In genomic region chr2:35972259-35973001, GRCm38 (mm10) we compare ENCODE assay signal across 19 mouse cellular contexts. TPM values are rescaled to one million over a fixed set of nuclear protein-coding genes. Genes with fewer than 3 reads are reported as not detected.
DNase-seq lines count a peak whose midpoint lies in the region; ATAC-seq and TF ChIP-seq lines count a peak whose summit lies in the region.
"Had no signal": no experiment of that assay in that cellular context is flagged by ENCODE, and none has a peak within 500 bp of the region (broad histone marks: within the 10 kb centered on the region; RNA-seq: fewer than 3 reads in every experiment).

No protein-coding gene starts in this region.

- no peak overlapping the region for H3K9ac ChIP-seq in heart, embryonic 13.5 days
- H3K9ac ChIP-seq in heart, embryonic 12.5 days, result no peak overlapping the region
- H3K9ac ChIP-seq in lung, embryonic 14.5 days, result no peak overlapping the region
- H3K9ac ChIP-seq: hindbrain, embryonic 15.5 days had no signal

- no peak overlapping the region for H3K4me3 ChIP-seq in heart, embryonic 13.5 days
- H3K4me3 ChIP-seq in heart, embryonic 12.5 days, result no peak overlapping the region
- no peak overlapping the region for H3K4me3 ChIP-seq in lung, embryonic 14.5 days (ENCODE audit: low read depth, low read length)
- H3K4me3 ChIP-seq: embryonic facial prominence, embryonic 10.5 days; heart, adult 2 months; hindbrain, embryonic 15.5 days had no signal

- no peaks in the 10 kb centered on the region for H3K36me3 ChIP-seq in heart, embryonic 13.5 days
- H3K36me3 ChIP-seq in heart, embryonic 12.5 days, result no peaks in the 10 kb centered on the region
- no peaks in the 10 kb centered on the region for H3K36me3 ChIP-seq in lung, embryonic 14.5 days (ENCODE audit: insufficient read depth)
- H3K36me3 ChIP-seq: hindbrain, embryonic 15.5 days had no signal

- peak; percentile 10 to 60 for DNase-seq in kidney, postnatal 25 days
- no peak for DNase-seq in kidney, adult 8-10 months
- peak; percentile 41 for DNase-seq in lung, embryonic 14.5 days
- DNase-seq in lung, postnatal 4 days, result no peak
- peak; percentile 47 for DNase-seq in brain, embryonic 14.5 days (ENCODE audit: low read depth)
- DNase-seq: adrenal gland, postnatal 25 days; cerebellum, postnatal 10 days; gastrocnemius, postnatal 14 days; heart, adult 2 months; heart, postnatal 36 days had no signal

- no peak for TF ChIP-seq CTCF in lung, embryonic 14.5 days (IDR thresholded peaks at IDR 0.05; ENCODE audit: low read depth)
- TF ChIP-seq CTCF in brain, embryonic 14.5 days (IDR thresholded peaks at IDR 0.05; ENCODE audit: borderline replicate concordance, extremely low read depth, insufficient read depth, insufficient read length), result no peak

- H3K27me3 ChIP-seq in heart, embryonic 13.5 days (replicated peaks), result no peaks in the 10 kb centered on the region
- H3K27me3 ChIP-seq in heart, embryonic 12.5 days (replicated peaks), result no peaks in the 10 kb centered on the region; the same call in 1 of the 2 replicates
- H3K27me3 ChIP-seq in lung, embryonic 14.5 days (ENCODE audit: insufficient read depth, low read length), result no peaks in the 10 kb centered on the region
- H3K27me3 ChIP-seq: CH12.LX; hindbrain, embryonic 15.5 days; Patski had no signal

- no peaks in the 10 kb centered on the region for H3K9me3 ChIP-seq in heart, embryonic 13.5 days
- H3K9me3 ChIP-seq in heart, embryonic 12.5 days (replicated peaks), result no peaks in the 10 kb centered on the region
- H3K9me3 ChIP-seq in lung, embryonic 14.5 days (ENCODE audit: low read depth, low read length), result no peaks in the 10 kb centered on the region
- H3K9me3 ChIP-seq: embryonic facial prominence, embryonic 10.5 days; hindbrain, embryonic 15.5 days had no signal

- no peak for TF ChIP-seq POLR2A in brain, embryonic 14.5 days (IDR thresholded peaks at IDR 0.05; ENCODE audit: borderline replicate concordance, extremely low read depth, insufficient read depth, insufficient read length, poor library complexity, severe bottlenecking)

- 0 out of 2 replicates have a peak overlapping the region, but pooled peaks have one; percentile 17 for H3K27ac ChIP-seq in heart, embryonic 13.5 days (replicated peaks)
- no peak overlapping the region for H3K27ac ChIP-seq in heart, embryonic 12.5 days (ENCODE audit: poor library complexity, severe bottlenecking)
- peak overlapping the region; percentile 54; the same call in 1 of the 2 replicates for H3K27ac ChIP-seq in lung, embryonic 14.5 days (ENCODE audit: low read depth)
- H3K27ac ChIP-seq: embryonic facial prominence, embryonic 10.5 days; heart, adult 2 months; hindbrain, embryonic 15.5 days had no signal

- no peak for ATAC-seq in heart, embryonic 13.5 days (ENCODE audit: extremely low read depth, insufficient number of reproducible peaks, low FRiP score, low TSS enrichment)
- no peak for ATAC-seq in heart, embryonic 12.5 days (ENCODE audit: insufficient number of reproducible peaks, low FRiP score)
- ATAC-seq in lung, embryonic 14.5 days (ENCODE audit: insufficient read depth), result no peak; the same call in 1 of the 2 replicates
- ATAC-seq: activated CD4-positive, CD25-positive, alpha-beta regulatory T cell, adult 4 months; forebrain, embryonic 16.5 days; Patski had no signal

- WGBS in heart, embryonic 13.5 days, result 55% methylated on average over 6 of the region's 6 CpGs
- WGBS in heart, embryonic 12.5 days, result 59% methylated on average over 6 of the region's 6 CpGs
- 40% methylated on average over 6 of the region's 6 CpGs for WGBS in lung, embryonic 14.5 days

- no peak overlapping the region for H3K4me2 ChIP-seq in heart, embryonic 13.5 days
- H3K4me2 ChIP-seq in heart, embryonic 12.5 days, result no peak overlapping the region
- no peak overlapping the region for H3K4me2 ChIP-seq in lung, embryonic 14.5 days
- H3K4me2 ChIP-seq: heart, embryonic 11.5 days; hindbrain, embryonic 15.5 days had no signal

- peaks cover 4% of the 10 kb centered on the region for H3K4me1 ChIP-seq in heart, embryonic 13.5 days
- 0 out of 2 replicates have a peak, but pooled peaks cover under 1% of the 10 kb centered on the region for H3K4me1 ChIP-seq in heart, embryonic 12.5 days (replicated peaks)
- H3K4me1 ChIP-seq in lung, embryonic 14.5 days (ENCODE audit: insufficient read depth), result peaks cover 4% of the 10 kb centered on the region

RNA-seq across cellular contexts. Expression of gene Ttll11, which starts 7.3 kb away (rescaled TPM):
- 0.84 and 0.86 TPM in 2 replicates for polyA plus RNA-seq in heart, embryonic 13.5 days (2015; fragmentation: Nextera tagmentation; extraction: Ambion mirVana)
- polyA plus RNA-seq in heart, embryonic 12.5 days (2016; fragmentation: Nextera tagmentation; extraction: Ambion mirVana), result 1.5 and 1.8 TPM in 2 replicates
- 1.2 TPM in 2 replicates for polyA plus RNA-seq in lung, embryonic 14.5 days (2014; fragmentation: Nextera tagmentation; extraction: Ambion mirVana)
- 7.8 and 9.3 TPM in 2 replicates for polyA plus RNA-seq in brain, embryonic 14.5 days (2012; rRNA removed)
- polyA plus RNA-seq: activated CD4-positive, CD25-positive, alpha-beta regulatory T cell, adult 4 months had no signal

Comparison
In these comparisons a context has a peak if more than half of its experiments do, and no peak if none do; other contexts are left out.
1. DNase-seq: peak in kidney, postnatal 25 days (2 of 2), lung, embryonic 14.5 days (single experiment) and brain, embryonic 14.5 days (single experiment); none in kidney, adult 8-10 months (0 of 2) and lung, postnatal 4 days (0 of 2).